Mouse (Mus musculus): ENCODE data around the gene Tent4a. TPM values are rescaled to one million over a fixed set of nuclear protein-coding genes. Genes with fewer than 3 reads are reported as not detected.

The Tent4a gene
- polyA plus RNA-seq, 1 experiment from 2014 or later, result 6.5 TPM

DNA sequence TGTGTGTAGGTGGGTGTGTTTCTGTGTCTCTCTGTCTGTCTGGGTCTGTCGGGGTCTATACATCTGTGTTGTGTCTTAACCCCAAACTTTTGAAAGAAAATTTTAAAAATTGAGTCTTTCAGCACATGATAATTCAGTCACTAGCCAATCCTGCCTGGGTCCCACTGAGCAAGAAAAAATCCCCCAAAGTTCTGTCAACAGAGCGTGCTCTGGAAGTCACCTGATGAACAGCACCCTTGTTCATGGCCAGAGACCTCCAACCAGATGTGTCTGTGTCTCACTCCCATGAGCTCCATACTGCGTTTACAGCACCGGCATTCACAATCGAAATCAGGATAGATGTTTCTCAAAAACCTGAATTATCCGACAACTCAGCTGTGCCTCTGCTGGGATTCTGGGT lies 76.0 kb downstream of the Tent4a start:
- WGBS, result 90% methylated on average over 6 of the region's 6 CpGs
- no peak overlapping the region for H3K4me2 ChIP-seq
- peaks cover 7% of the 10 kb centered on the region; the same call in 1 of the 2 replicates for H3K4me1 ChIP-seq
- H3K9ac ChIP-seq (replicated peaks), result no peak overlapping the region
- no peak overlapping the region for H3K27ac ChIP-seq (replicated peaks)
- H3K4me3 ChIP-seq (replicated peaks), result no peak overlapping the region
- no peaks in the 10 kb centered on the region for H3K27me3 ChIP-seq (replicated peaks)
- ATAC-seq (ENCODE audit: low FRiP score), result no peak
- H3K36me3 ChIP-seq, result no peaks in the 10 kb centered on the region
- H3K9me3 ChIP-seq (replicated peaks), result no peaks in the 10 kb centered on the region

GRCm38 (mm10) chr13:69457105-69457504 lies 77.3 kb downstream of the Tent4a start:
- H3K4me3 ChIP-seq (replicated peaks), result no peak overlapping the region
- no peaks in the 10 kb centered on the region for H3K27me3 ChIP-seq (replicated peaks)
- H3K9me3 ChIP-seq (replicated peaks), result no peaks in the 10 kb centered on the region
- peaks cover 7% of the 10 kb centered on the region; the same call in 1 of the 2 replicates for H3K4me1 ChIP-seq
- H3K9ac ChIP-seq (replicated peaks), result no peak overlapping the region
- ATAC-seq (ENCODE audit: low FRiP score), result no peak
- H3K36me3 ChIP-seq, result no peaks in the 10 kb centered on the region
- no peak overlapping the region for H3K27ac ChIP-seq (replicated peaks)
- 74% methylated on average over 2 of the region's 2 CpGs for WGBS
- no peak overlapping the region for H3K4me2 ChIP-seq

GRCm38 (mm10) chr13:69456641-69457040 lies 77.8 kb downstream of the Tent4a start:
- H3K9me3 ChIP-seq (replicated peaks), result no peaks in the 10 kb centered on the region
- 82% methylated on average over 11 of the region's 11 CpGs for WGBS
- H3K4me1 ChIP-seq, result peaks cover 7% of the 10 kb centered on the region; the same call in 1 of the 2 replicates
- H3K4me3 ChIP-seq (replicated peaks), result no peak overlapping the region
- no peaks in the 10 kb centered on the region for H3K27me3 ChIP-seq (replicated peaks)
- no peak for ATAC-seq (ENCODE audit: low FRiP score)
- no peak overlapping the region for H3K4me2 ChIP-seq
- H3K9ac ChIP-seq (replicated peaks), result no peak overlapping the region
- no peaks in the 10 kb centered on the region for H3K36me3 ChIP-seq
- H3K27ac ChIP-seq (replicated peaks), result no peak overlapping the region

DNA sequence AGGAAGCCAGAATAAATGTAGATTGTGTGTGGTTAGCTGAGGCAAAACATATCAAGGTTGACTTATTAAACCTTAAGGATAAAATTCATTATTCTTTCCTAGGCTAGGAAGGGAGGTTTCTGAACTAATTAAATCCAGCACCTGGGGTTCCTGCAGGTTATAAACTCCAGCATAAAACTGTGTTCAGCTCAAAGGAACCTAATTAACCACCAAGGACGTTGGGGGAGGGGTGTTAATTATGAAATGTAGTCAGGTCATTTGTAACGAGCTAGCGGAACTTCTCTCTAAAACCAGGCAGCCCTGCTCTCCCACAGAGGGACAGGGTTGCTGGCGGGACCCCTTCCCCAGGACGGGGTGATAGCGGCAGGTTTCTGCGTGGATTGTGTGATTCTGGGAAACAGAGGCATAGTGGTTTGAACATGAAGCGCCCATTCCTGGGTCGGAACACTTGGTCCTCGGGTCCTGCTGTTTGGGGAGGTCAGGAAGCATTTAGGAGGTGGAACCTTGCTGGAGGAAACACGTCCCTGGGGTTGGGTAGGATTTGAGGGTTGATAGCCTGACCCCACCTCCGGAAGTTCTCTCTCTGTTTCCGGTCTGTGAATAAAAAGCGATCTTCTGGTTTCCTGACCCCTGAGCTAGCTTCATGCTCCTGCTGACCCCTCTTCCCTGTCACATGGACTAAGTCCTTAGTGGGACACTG lies 78.8 kb downstream of the Tent4a start:
- WGBS, result 70% methylated on average over 14 of the region's 14 CpGs
- no peaks in the 10 kb centered on the region for H3K36me3 ChIP-seq
- no peak overlapping the region for H3K9ac ChIP-seq (replicated peaks)
- no peak overlapping the region for H3K4me3 ChIP-seq (replicated peaks)
- no peaks in the 10 kb centered on the region for H3K9me3 ChIP-seq (replicated peaks)
- no peak for ATAC-seq (ENCODE audit: low FRiP score)
- H3K4me1 ChIP-seq, result peaks cover 5% of the 10 kb centered on the region; the same call in 1 of the 2 replicates
- no peak overlapping the region for H3K27ac ChIP-seq (replicated peaks)
- H3K4me2 ChIP-seq, result no peak overlapping the region
- H3K27me3 ChIP-seq (replicated peaks), result no peaks in the 10 kb centered on the region

Other genes starting within 250 kb of the Tent4a start
- 74.6 and 92.6 TPM in 2 replicates for gene Nsun2, start 871 bp downstream of the Tent4a start, polyA plus RNA-seq (2015; fragmentation: Nextera tagmentation; extraction: Ambion mirVana)
- gene Srd5a1, start 76.8 kb upstream of the Tent4a start, polyA plus RNA-seq (2015; fragmentation: Nextera tagmentation; extraction: Ambion mirVana), result 26.4 and 27.5 TPM in 2 replicates
- 36.3 and 40.6 TPM in 2 replicates for gene Ube2ql1, start 205.3 kb upstream of the Tent4a start, polyA plus RNA-seq (2015; fragmentation: Nextera tagmentation; extraction: Ambion mirVana)